Mouse (Mus musculus) right cerebral cortex, postnatal 10 days (tissue): ENCODE measurements at regions not wholly inside any gene's neighbourhood (a gene's known extent, or its start where the extent isn't known, plus 50 kb on each side); places are given as distances from the start of the nearest gene placed in this dataset.

Source experiments
- DNase-seq, 2 experiments: peaks; one replicate each; pipeline ENCODE4 v3.0.0; 2021; ENCODE audit warnings: low spot score in 2 of 2

DNA sequence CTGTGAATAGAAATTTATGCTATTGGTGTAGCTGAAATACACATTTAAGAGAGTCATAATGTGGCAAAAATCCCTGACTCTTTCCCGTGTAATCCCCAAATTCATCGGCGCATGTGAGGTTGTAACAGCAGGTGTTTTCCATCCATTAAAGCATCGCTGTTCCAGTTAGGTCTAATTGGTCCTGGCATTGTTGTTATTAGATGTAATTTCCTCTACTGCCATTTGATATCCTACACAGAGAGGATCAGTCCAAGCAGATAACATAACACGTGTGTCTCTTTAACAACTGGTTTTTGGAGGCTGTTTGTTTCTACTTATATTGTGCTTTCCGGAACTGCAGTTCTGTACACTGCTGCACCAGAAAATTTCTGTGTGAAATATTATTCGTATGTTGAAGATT lies 101.8 kb downstream of the Vgll3 start:
- DNase-seq, result no peak

DNA sequence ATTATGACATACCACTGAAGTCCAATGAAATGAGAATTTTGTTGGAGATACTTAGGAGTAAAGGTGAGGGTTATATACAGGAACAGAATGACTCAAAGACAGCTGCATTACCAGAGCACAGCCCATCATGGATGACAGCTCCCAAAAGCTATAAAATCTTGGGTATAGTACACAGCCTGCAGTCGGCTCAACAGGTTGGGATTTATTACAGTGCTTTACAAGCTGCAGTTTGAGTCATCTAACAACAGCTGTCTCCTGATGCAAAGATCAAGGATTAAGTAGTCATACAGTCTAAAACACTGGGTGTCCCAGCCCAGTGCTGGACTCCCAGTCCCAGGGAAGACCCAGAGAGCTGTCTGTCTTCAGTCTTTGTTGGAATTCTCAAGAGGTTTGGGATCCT lies 110.9 kb downstream of the Vgll3 start:
- no peak for DNase-seq

DNA sequence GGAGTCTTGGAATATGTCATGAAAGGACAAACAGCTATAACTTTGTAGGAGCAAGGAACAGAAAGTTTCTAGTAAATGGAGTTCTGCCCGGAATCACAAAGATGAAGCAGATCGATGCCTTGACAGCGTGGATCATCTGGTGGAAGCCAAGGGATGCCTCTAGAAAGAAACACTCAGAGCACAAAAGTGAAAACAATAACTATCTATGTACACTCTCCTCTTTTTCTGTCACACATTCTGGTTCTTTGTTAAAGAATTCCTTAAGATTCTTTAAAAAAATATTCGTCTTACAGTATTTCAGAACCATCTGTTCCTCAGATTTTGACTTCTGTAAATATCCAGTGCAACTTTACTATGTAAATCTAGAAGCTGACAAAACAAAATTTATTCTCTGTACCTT lies 148.8 kb downstream of the Vgll3 start:
- DNase-seq, result peak in 1 of 2 experiments; percentile 26

DNA sequence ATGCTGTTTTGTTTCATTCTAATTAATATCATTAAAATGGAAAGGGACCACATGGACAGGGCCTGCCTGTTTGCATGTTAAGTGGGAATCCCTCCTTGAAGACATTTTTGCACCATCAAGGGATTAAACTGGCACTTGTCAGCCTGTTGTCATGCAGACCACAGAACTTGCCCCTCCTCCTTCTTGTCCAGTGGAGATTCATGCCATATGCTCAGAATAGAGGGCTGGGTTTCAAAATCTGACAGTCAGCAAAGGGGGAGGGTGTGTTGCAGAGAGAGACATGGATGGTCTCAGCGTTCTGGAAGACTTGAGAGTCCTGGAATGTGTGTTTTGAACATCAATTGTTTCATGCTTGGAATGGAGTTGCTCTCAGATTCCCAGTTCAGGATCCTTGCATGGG lies 149.2 kb downstream of the Vgll3 start:
- DNase-seq, result peak in 1 of 2 experiments; percentile 28

DNA sequence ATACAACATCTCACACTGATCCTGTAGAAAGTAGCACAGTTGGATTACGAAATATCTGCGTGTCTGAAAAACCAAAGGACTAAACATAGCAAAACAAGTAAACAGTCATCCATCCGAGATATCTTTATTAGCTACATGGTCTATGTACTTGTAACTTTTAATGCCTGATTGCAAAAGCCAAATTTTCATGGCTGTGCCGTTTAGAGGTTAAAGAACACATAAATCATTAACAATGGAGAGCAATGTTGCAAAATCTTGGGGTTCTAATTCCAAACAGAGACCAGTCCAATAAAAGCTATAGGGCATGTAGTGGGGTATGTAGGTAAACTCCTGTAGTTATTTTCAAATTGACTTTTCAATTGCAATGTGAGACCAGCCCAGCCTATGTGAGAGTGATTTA lies 162.0 kb downstream of the Vgll3 start:
- DNase-seq, result no peak

DNA sequence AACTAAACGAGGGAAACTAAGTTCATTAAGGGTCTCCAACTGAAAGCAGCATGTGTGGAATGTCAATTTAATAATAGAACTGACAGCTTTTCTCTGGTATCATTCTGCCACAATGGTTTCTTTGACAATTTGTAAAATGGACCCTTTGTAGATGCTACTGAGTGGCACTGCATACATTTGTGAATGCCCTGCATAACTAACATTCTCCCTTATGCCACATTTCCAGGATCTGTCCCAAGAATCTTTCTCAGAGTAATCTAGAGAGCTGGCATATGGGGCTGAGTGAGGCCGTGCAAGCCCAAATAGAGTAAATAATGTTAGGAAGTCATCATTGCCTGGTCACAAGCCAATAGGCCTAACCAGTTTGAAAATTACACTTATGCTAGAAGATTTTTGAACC lies 172.1 kb downstream of the Vgll3 start:
- no peak for DNase-seq

DNA sequence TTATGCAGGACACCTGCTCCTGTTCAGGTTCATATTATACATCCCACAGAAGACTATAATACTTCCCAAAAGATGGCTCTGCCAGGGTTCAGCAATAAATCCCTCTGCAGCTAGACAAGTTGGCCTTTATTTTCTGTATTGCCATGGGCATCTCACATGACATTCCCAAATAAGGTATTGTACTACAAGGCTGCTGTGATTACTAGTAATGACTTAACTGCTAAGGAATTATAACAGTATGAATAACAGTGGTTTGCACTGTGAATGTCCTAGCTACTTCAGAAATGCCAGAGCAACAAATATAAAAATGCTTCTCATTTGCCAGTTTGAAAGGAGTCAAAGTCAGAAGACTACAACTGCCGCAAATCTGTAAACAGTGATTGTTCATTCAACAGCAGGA lies 184.3 kb downstream of the Vgll3 start:
- no peak for DNase-seq

DNA sequence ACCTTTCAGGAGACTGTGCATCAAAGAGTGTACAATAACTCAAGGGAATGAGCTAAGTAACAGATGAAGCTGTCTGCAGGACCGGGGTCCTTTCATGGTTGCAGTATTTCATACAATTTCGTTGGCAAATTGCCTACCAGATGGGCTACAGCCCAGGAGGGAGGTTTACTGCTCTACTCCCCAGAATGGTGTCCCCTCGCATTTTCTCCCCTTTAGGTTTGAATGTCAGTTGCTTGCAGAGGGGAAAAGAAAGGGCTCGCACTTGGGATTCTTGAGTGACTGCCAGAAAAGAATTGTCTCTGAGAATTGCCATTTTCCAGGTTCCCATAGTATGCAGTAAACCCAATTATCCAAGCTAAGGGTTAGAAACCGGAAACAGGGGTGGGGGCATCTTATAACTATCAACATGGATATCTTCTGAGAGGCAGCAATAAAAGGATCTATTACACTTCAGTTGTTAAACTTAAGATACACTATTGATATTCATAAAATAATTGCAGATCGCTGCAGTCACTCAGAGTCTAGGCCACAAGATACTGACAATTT lies 185.7 kb downstream of the Vgll3 start:
- no peak for DNase-seq

DNA sequence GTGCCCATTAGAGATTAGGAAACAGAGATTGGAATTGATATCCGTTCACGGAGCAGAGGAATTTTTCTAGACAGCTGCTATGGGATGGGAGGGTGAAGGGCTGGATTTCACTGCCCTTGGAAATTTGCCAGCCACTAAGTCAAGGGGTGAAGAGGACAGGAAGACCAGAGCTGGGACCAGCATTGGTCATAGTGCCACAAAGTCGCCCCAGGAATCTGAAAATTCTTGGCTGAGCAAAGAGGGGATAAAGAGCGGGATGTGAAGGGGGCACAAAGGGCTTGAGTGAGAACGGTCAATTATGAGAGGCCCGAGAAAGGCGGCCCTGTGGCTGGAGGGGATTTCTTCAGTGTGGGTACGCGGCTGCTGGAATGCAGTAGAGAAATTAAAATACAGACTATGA lies 189.6 kb downstream of the Vgll3 start:
- no peak for DNase-seq

DNA sequence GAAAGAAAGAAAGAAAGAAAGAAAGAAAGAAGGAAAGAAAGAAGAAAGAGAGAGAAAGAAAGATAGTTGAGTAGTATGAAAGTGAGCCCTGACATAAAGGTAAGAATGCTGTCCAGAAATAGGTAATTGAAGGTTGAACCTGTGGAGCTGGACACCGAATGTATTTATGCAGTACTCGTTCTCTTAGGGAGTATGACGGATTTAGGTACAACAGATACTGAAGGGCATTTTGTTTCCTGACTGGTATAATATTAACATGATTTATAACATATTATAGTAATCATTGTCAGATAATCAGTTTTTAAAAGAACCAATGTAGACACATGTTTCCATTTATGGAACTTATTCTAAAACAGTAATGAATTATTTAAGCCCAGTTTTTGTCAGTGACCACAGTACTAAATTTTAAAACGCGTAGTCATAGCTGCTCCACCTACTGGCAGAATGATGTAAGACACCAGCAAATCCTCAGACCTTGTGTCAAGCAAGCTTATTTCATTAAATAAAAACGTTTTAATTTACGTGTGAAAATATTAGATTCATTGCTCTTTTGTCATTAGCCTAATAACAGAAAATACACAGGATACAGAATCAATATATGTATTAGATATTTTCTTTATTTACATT lies 191.0 kb downstream of the Vgll3 start:
- peak; percentile 42 to 71 for DNase-seq

DNA sequence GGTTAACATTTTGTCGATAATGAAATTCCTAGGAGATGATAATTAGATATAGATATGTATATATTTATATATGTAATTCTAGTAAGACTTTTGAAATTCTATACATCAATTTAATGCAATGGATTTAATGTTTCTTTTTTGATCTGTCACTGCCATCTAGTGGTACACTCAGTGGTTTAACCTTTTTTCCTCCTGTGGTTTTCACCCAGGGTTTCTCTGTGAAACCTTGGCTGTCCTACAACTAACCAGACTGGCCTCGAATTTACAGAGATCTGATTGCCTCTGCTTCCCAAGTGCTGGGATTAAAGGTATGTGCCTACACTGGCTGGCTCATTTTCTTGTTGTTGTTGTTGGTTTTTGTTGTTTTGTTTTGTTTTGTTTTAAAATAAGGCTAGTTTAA lies 198.6 kb downstream of the Vgll3 start:
- DNase-seq, result no peak

DNA sequence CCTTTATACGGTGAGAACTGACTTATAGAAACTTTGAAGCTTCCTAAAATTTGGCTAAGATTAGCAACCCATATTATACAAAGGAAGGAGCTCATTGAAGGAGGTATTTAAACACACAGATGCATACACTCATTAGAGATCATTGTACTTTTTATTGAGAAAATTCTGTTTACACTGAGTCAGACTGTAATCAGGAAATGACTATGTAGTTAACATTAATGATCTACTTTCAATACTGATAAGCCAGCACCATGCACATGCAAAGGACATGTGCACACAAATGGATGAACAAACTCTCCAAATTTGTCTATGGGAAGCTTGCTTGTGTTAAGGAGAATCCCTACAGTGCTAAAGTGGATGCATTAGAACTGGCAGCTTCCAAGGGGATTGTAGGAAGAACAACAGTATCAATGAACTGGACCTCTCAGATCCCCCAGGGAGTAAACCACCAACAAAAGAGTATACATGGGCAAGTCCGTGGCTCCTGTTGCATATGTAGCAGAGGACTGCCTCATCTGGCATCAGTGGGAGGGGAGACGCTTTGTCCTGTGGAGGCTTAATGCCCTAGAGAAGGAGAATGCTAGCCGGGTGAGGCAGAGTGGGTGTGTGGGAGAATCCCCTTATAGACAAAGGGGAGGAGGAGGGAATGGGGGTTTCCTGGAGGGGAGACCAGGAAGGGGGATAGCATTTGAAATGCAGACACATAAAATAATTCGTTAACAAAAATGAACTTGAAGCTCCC lies 200.0 kb downstream of the Vgll3 start:
- no peak for DNase-seq

DNA sequence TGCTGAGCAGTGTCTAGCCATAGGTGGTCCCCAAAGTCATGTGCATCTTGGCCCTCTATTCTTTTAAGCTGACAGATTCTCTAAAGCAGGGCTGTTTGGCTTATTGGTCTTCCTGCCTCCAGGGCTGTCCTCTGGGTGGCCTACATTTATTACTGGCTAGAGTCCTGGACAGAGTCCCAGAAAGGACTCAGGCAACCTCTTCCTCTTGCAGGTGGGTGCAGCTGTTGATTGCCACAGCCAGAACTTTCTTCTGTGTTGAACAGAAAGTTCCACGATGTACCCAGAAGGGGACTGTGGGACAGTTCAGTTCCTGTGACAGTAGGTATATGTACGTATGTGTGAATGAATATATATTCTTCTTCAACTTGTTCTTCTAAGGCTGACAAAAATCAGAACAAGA lies 202.0 kb downstream of the Vgll3 start:
- no peak for DNase-seq

DNA sequence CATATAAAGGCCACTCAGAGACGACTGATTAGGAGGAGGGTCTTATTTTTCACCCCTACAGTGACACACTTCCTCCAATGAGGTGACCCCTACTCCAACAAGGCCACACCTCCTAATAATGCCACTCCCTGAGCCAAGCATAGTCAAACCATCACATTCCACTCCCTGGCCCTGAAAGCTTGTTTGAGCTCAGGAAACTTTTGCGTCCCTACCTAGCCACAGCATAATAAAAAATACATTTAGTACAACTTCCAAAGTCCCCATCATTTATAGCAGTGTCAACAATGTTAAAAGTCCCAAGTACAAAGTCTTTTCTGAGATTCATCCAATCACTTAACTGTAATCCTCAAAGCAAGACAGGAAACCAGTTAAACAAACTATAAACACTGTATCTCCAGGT lies 208.3 kb downstream of the Vgll3 start:
- no peak for DNase-seq
